Mouse (Mus musculus) liver, embryonic 14.5 days (tissue): ENCODE measurements around the gene Rad54l2.

ENCODE experiments used
- CTCF ChIP-seq: IDR thresholded peaks from 2 replicates; pipeline ENCODE4 v1.5.1; 2016; ENCODE audit warnings: antibody characterized with exemption, low read depth, control low read depth
- EP300 ChIP-seq: IDR thresholded peaks from 2 replicates; pipeline ENCODE4 v1.6.1; 2016; ENCODE audit warnings: antibody characterized with exemption, low read depth

DNA sequence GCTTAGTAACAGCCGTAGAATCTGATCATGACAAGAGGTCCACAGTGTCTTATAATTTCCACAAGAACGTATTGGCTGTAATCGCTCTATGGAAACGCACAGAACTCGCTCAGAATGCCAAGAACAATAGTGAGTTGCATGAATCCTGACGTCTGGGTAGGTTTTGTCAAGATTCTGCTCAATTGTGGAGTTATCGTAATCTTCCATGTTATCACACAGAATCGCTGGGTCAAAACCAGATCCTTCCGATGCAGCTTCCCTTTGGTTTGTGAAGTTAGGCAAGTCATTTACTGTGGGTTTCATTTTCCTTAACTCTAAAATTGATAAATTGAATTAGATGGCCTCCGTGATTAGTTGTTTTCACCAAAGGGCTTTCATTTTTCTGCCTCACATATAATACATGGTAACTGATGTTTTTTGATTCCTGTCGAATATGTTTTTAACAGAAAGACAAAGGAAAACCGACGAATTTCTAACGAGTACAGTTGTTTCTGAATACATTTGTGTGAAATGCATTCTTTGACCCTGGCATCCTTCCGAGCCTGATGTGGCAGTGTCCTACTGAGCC, 32.1 kb upstream of the Rad54l2 start:
- TF ChIP-seq CTCF (no peak), EP300 (no peak)
